Mouse (Mus musculus) spleen, embryonic (tissue): ENCODE results near the gene Scgb2a2.
"Not testable (repeated sequence)": the region's sequence is repeated elsewhere in the genome, so short reads cannot be mapped to it uniquely, and the experiment has no call there.

ENCODE experiments used
- CTCF ChIA-PET: fragments of 350-600 bp; sonication (Branson Sonifier 250); formaldehyde crosslinking; loops from one replicate; lab custom pipeline; 2022; lab: Charles Lee

Scgb2a2 gene

DNA sequence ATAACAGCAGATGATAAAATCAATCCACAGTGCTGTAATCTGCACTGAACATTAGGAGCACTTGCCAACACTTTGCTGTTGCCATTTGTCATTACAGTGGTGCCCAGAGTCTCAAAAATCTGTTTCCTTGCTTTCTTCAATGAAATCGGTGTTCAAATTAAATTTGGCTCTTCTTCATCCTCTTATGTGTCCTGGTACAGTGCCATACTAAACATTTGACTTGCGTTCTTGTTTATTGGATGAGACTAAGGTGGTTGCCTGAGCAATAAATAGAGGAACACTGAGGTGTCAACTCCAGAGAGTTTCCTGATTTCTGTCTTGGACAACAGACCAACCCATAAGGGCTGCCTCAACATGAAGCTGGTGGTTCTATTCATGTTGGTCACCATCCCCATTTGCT, at the start of gene Scgb2a2:
Scgb2a2 (plus strand) TSS at position 301 of the 400 bp plus-strand sequence.
- CTCF ChIA-PET = no interaction called here

DNA sequence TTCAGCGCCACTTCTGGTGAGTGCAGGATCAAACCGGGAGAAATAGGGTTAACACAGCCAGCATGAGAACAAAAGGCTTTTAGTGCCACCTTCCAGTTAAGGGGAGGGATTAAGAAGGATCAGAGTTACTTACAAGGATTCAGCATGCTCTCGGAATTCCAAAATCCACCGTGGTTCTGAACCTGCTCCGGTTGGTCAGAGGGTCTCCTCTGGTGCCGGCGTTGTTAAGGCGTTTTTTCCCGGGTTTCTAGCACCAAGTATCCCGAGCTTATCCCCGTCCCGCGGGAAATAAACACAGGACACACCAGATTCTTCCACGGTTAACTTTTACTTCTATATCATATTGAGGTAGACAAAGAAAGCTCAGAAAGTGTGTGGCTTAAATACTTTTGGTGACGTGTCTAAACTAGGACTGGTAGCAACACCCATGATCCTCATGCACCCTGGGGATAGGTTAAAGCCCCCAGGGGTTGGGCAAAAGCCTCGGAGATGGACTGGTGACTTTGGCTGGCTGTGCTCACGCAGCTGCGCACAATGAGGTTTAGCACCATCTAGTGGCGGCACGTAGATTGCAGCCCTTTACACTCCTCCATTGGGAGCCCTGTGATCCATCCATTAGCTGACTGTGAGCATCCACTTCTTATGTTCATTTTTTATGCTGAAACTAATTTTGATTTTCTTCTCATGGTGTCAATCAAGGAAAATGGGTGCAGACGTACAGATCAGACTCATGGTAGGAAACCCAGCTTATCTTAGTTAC, 10.6 kb upstream of the Scgb2a2 start:
- CTCF ChIA-PET = interaction anchor here (1.0 kb wide), 1 partner anchor 16 kb away, joined by 3 read pairs; no protein-coding TSS in a partner anchor

- CTCF ChIA-PET = interaction anchor here (1.0 kb wide), 1 partner anchor 16 kb away, joined by 3 read pairs; no protein-coding TSS in a partner anchor
Observed at GRCm38 (mm10) chr19:9837341-9837715, 10.0 kb upstream of the Scgb2a2 start.

DNA sequence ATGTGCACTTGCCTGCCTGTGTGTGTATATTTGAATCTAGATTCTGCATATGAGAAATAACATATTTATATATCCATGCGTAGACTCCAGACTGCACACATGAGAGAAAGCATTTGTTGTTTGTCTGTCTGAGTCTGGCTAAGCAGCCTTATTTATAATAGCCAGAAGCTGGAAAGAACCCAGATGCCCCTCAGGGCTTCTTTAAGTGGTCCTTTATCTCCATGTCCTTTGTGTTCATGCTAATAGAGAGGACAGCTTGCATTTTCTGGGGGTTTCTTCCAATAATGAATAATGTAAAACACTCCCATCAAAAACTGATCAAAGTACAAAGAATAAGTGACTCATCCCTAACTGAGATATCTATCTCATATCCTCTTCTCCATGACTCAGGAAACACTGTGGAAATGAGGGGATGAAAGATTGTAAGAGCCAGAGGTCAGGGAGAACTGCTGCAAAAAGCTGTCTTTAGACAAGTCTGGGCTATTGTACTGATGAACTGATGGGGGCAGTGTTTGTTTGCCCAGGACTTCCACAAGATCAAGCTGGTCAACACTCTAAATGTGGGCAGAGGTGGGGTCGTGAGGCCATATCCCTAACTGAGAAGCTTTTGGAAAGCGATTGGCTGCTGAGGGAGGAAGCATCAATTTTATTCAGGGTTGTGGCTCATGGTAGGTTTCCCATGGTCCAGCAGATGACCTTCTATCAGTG, 2.2 kb downstream of the Scgb2a2 start:
- CTCF ChIA-PET = not testable (repeated sequence)

- CTCF ChIA-PET = not testable (repeated sequence)
Observed at GRCm38 (mm10) chr19:9860821-9861220, 13.5 kb downstream of the Scgb2a2 start.

DNA sequence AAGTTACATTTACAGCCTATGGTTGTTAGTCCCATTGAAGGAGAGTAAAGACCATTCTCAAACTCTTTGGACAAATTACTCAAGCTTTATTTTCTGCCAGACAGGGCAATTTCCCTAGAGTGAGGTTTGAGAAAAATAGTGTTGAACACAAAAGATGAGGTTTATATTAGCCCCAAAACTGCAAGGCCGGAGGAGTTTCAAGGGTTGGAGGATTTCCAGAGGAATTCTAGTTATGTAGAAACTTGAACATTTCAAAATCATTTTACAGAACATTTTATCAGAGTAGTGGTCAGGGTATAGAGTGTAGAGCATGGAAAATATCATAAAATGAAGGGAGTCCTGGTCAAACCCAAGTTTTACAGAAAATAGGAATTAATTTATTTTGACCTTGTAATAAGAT, 17.5 kb downstream of the Scgb2a2 start:
- CTCF ChIA-PET = no interaction called here

GRCm38 (mm10) chr19:9865466-9865865, 18.1 kb downstream of the Scgb2a2 start:
- CTCF ChIA-PET = no interaction called here

DNA sequence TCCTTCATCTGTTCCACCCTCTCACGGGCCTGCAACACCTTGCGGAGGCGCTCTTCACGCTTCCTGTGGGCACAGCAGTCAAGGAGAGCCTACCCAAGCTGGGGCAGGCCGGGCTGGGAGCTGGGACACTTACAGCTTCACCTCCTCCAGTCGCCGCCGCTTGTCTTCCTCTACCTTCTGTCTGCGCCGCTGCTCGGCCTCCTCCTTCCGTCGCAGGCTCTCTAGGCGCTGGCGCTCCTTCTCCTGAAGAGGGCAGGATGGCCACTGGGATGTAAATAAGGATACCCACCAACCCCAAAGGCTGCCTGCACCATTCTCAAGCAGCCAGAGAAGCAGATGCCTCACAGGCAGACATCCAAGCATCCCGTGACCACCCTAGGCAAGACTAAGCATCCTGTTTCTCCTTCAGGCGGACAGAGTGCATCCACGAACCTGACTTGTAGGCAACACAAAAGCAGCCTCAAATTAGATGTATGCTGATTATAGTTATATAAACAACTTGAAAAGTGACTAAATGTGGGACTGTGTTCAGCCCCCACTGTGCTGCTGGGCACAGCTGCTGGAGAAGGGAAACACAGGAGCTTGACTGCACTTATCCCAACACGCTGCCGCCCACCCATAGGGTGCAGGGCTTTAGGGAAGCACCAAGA, 30.9 kb downstream of the Scgb2a2 start:
- CTCF ChIA-PET = no interaction called here

DNA sequence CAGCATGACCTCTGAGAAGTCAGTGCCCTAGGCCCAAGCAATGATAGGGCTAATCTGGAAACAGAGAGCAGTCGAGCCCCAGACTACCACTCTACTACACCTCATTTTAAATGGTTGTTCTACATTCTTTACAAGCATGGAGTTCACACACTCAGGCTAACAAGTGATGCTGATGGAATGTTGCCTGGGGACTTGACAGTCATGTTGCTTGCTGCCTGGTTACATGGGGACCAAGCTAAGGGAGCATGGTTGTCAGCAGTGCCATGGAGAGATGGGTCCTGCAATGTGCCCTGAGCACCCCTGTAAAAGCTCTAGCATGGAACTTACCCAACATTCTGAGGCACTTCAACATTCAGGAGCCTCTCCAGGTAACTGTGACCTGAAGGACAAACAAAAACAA, 39.0 kb downstream of the Scgb2a2 start:
- CTCF ChIA-PET = interaction anchor here (0.6 kb wide), 1 partner anchor 47 kb away, joined by 3 read pairs; no protein-coding TSS in a partner anchor

DNA sequence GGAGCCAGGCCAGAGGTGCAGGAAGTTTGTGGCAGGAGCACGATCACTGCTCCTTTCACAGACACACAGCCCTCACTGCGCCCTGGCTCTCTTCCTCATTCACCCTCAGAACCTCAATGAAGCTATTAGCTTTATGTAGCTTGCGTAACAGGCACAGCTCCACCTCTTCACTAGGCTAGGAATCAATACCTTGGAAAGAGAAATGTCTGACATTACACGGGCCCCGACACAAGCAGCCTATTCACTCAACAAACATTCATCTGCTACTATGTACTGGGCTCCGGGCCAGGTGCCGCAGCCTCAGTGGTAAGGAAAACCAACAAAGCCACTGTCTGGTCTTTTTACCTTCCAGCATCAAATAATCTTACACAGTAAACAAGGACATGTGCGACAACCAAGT, 39.4 kb downstream of the Scgb2a2 start:
- CTCF ChIA-PET = interaction anchor here (0.6 kb wide), 1 partner anchor 47 kb away, joined by 3 read pairs; no protein-coding TSS in a partner anchor

- CTCF ChIA-PET = interaction anchor here (0.6 kb wide), 1 partner anchor 20 kb away, joined by 3 read pairs; no protein-coding TSS in a partner anchor
Observed at GRCm38 (mm10) chr19:9896067-9896466, 48.7 kb downstream of the Scgb2a2 start.

- CTCF ChIA-PET = no interaction called here
Observed at GRCm38 (mm10) chr19:9898339-9899066, 51.1 kb downstream of the Scgb2a2 start.

- CTCF ChIA-PET = no interaction called here
Observed at GRCm38 (mm10) chr19:9899072-9899779, 51.9 kb downstream of the Scgb2a2 start, which contains the start of gene Incenp. TSS of gene Incenp (minus strand) at chr19:9899551.

- CTCF ChIA-PET = no interaction called here
Observed at GRCm38 (mm10) chr19:9899780-9900146, 52.4 kb downstream of the Scgb2a2 start.

- CTCF ChIA-PET = not testable (repeated sequence)
Observed at GRCm38 (mm10) chr19:9900696-9901095, 53.3 kb downstream of the Scgb2a2 start.
